Mouse (Mus musculus) embryonic facial prominence, embryonic 14.5 days (tissue): ENCODE measurements around the gene Rgs2. TPM values are rescaled to one million over a fixed set of nuclear protein-coding genes. Genes with fewer than 3 reads are reported as not detected.

Experiments used
- ATAC-seq: fragments of 200-750 bp; cut with Nextera tagmentation; 2 replicates; pipeline ENCODE4 v1.8.0; 2017; ENCODE audit warnings: low read depth, moderate number of reproducible peaks, moderate TSS enrichment
- DNase-seq: peaks from one replicate; pipeline ENCODE4 v3.0.0-alpha.2; 2015; ENCODE audit warnings: low spot score
- H3K27ac ChIP-seq: fragments of 300-500 bp; sonication (generic); replicated peaks from 2 replicates; pipeline ENCODE4 v1.5.1; 2014; ENCODE audit warnings: low read depth, mild to moderate bottlenecking, low read length, moderate library complexity
- H3K27me3 ChIP-seq: fragments of 300-500 bp; sonication (generic); replicated peaks from 2 replicates; pipeline ENCODE4 v1.6.1; 2014; ENCODE audit warnings: low read length; ENCODE audit not compliant: control insufficient read depth, insufficient read depth
- H3K36me3 ChIP-seq: fragments of 300-500 bp; sonication (generic); 2 replicates; pipeline ENCODE4 v1.6.1; 2014; ENCODE audit warnings: low read length, mixed read lengths; ENCODE audit not compliant: control insufficient read depth, insufficient read depth
- H3K4me1 ChIP-seq: fragments of 300-500 bp; sonication (generic); 2 replicates; pipeline ENCODE4 v1.6.1; 2014; ENCODE audit warnings: antibody characterized with exemption, low read length; ENCODE audit not compliant: control insufficient read depth, insufficient read depth
- H3K4me2 ChIP-seq: fragments of 300-500 bp; sonication (generic); 2 replicates; pipeline ENCODE4 v1.6.1; 2014; ENCODE audit warnings: low read depth, mild to moderate bottlenecking, low read length, moderate library complexity, mixed read lengths
- H3K4me3 ChIP-seq: fragments of 300-500 bp; sonication (generic); 2 replicates; pipeline ENCODE4 v1.5.1; 2014; ENCODE audit warnings: low read depth, mild to moderate bottlenecking, low read length
- H3K9ac ChIP-seq: fragments of 300-500 bp; sonication (generic); 2 replicates; pipeline ENCODE4 v1.6.1; 2014; ENCODE audit warnings: low read depth, mild to moderate bottlenecking, low read length, moderate library complexity, mixed read lengths
- H3K9me3 ChIP-seq: fragments of 300-500 bp; sonication (generic); 2 replicates; pipeline ENCODE4 v1.6.1; 2016; ENCODE audit warnings: low read length; ENCODE audit not compliant: control insufficient read depth
- WGBS: fragments of 180-500 bp; shearing (Covaris S2); extraction: QIAGEN DNeasy Blood & Tissue Kit; methylation state at CpG from one replicate; pipeline ENCODE4 v1.1.7; 2014; 5-methylcytosine and 5-hydroxymethylcytosine counted together
- polyA plus RNA-seq: library from polyadenylated mRNA; unstranded; fragments of >200 nt; fragmentation: Nextera tagmentation; extraction: Ambion mirVana; gene quantifications from 2 replicates; pipeline ENCODE4 v1.2.1, GENCODE M21; 2014

Gene Rgs2
- 49.2 and 52.4 TPM in 2 replicates for polyA plus RNA-seq

DNA sequence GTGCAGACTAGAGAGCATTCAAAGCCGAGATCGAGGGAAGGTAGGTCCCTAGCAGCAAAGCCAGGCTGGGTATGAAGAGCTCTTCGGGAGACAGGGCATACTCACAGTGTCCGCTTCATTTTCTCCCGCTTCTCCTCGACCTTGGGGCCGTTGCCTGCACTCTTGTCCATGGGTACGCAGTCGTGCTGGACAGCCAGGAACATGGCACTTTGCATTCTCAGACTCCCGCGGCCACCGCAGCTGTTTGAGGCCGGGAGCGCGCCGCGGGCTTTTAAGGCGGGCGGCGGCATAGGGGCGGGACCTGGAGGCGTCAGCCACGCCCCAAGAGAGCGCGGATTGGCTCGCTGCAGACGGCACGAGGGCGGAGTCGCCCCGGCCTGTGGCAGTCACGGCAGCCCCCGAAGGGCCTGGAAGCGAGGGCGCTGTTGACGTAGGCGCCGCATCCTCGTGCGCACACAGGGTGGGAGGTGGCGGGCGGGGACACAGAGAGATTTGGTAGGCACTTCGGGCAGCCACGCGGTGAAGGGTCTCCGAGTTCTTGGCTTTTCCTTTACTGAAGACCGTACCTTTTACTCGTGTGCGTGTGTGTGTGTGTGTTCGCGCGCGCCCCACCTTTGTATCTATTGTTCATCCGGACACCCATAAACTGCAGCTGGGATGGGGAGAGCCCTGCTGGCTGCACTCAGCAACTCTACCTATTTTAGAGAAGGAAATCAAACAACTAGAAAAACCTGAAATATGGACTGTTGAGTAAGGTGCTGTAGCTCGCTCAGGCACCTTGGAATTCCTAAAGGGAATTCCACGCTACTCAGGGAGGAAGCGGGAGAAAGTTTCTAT lies at the start of gene Rgs2:
Rgs2 (minus strand) TSS at position 258 of the 837 bp plus-strand sequence.
- DNase-seq (peak; percentile 98), ATAC-seq (peak; percentile 99)
- H3K36me3 ChIP-seq = peaks cover 14% of the 10 kb centered on the region
- H3K27me3 ChIP-seq = no peaks in the 10 kb centered on the region
- peak within 1 kb of the TSS; percentile 69 for H3K9ac ChIP-seq
- H3K4me1 ChIP-seq = 0 out of 2 replicates have a peak, but pooled peaks cover 7% of the 10 kb centered on the region
- H3K4me2 ChIP-seq = peak within 1 kb of the TSS; percentile 72
- H3K4me3 ChIP-seq = peak within 1 kb of the TSS; percentile 71
- peak within 1 kb of the TSS; percentile 81 for H3K27ac ChIP-seq
- no peaks in the 10 kb centered on the region for H3K9me3 ChIP-seq
- 0% methylated on average over 49 of the region's 57 CpGs for WGBS

DNA sequence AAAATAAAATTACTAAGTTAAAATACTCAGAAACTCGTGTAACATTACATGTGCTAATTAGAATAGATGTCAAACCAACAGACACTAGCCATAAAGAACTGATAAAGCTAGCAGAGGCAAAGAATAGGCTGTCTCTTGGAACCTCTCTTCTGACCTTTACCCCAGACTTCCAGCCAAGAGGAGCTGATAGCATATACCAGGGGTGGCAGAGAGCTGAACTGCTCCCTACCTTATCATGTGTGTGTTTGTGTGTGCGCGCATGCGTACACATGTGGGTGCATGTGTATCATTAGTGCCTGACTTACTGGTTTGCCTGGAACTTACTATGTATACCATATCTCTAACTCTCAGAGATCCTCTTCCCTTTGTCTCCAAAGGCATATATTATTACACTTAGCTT lies 49.4 kb upstream of the Rgs2 start:
- WGBS = 77% methylated on average over 4 of the region's 4 CpGs
- ATAC-seq (no peak), DNase-seq (no peak)
- Histone ChIP-seq H3K4me2 (no peak overlapping the region), H3K4me3 (no peak overlapping the region), H3K27ac (no peak overlapping the region), H3K4me1 (no peaks in the 10 kb centered on the region), H3K36me3 (no peaks in the 10 kb centered on the region), H3K9ac (no peak overlapping the region), H3K27me3 (no peaks in the 10 kb centered on the region), H3K9me3 (no peaks in the 10 kb centered on the region)

DNA sequence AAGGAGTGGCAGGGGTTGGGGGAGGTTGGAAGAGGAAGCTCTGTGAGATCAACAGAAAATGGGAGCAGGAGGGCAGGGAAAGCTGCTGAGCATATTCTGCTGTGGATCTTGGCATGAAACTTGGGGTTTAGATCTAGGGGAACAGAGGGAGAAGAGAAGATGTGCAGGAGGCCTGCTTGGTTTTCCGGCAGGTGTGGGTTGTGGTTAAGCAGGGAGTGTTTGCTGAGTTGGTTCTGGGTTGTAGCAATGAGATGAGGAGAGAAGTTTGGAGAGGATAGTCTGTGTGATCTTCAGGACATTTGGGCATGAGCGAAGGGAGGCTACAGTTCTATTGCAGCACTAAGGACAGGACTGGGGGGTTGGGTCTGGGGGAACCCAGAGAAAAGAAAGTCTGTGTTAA lies 37.9 kb upstream of the Rgs2 start:
- WGBS = 87% methylated on average over 2 of the region's 2 CpGs
- H3K27me3 ChIP-seq = no peaks in the 10 kb centered on the region
- H3K27ac ChIP-seq = no peak overlapping the region
- H3K36me3 ChIP-seq = no peaks in the 10 kb centered on the region
- H3K9me3 ChIP-seq = no peaks in the 10 kb centered on the region
- DNase-seq = no peak
- no peak overlapping the region for H3K4me3 ChIP-seq
- no peak overlapping the region for H3K4me2 ChIP-seq
- H3K4me1 ChIP-seq = no peaks in the 10 kb centered on the region
- no peak overlapping the region for H3K9ac ChIP-seq
- ATAC-seq = no peak

DNA sequence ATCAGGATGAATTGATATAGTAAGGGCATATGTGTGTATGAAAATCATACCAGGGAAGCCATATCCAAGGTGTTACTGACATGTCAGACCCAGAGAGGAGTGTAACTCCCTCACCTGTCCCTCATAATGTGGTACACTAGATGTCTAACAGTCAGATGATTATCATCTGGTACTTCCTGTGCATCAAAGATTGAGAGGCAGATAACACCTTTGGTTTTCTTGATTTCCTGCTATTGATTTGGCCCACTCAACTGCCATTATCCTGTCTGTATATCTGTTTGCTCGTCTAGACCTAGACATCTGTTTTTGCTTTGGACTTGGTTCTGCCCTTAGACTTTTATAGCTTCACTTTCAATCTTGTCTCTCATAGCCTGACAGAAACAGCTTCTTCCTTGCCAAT lies 29.5 kb upstream of the Rgs2 start:
- DNase-seq = no peak
- Histone ChIP-seq H3K36me3 (no peaks in the 10 kb centered on the region), H3K9ac (no peak overlapping the region), H3K27ac (no peak overlapping the region), H3K27me3 (no peaks in the 10 kb centered on the region), H3K4me2 (no peak overlapping the region), H3K4me1 (no peaks in the 10 kb centered on the region), H3K4me3 (no peak overlapping the region), H3K9me3 (no peaks in the 10 kb centered on the region)
- ATAC-seq = no peak
- WGBS = 42% methylated on average over 1 of the region's 1 CpGs

DNA sequence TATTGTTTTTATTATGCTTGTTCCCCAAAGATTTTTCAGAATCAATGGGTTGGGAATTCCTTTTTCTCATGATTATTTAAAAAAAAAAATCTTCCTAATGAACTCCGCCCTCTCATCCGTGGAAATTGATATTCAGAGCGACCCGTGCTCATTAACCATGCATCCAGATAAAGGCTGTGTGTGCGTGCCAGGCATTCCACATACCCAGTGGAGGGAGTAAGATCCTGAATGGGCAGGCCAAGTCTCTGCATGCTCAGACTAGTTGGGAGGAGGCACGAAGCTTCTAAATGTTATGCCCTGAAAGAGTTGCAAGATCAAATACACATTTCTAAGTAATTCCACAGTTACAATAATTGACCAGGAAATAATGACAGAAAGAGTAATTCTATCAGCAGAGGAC lies 26.5 kb upstream of the Rgs2 start:
- H3K4me2 ChIP-seq = no peak overlapping the region
- peak; percentile 82; the same call in 1 of the 2 replicates for ATAC-seq
- WGBS = 64% methylated on average over 6 of the region's 6 CpGs

DNA sequence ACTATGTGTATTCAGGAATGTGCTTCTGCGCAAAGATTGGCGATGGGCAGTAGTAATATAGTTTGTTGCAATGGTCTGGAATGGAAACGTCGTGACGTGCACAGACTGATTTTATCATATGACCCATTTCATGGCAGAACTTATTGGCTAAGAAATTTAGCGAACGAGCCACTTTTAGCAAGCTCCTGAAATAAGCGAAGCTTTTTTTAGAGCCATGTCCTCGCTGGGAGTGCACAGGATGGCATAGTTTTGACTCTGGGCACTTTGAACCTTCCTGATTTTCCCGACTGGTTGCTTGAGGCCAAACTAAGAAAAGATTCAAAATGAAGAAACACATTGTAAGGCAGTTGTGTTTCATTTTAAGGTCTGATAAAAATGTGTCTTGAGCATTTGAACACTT lies 25.7 kb upstream of the Rgs2 start:
- WGBS = 89% methylated on average over 10 of the region's 10 CpGs

More for the DNA sequence above, 26.5 kb upstream of the Rgs2 start:
- H3K36me3 ChIP-seq = no peaks in the 10 kb centered on the region
- no peaks in the 10 kb centered on the region for H3K4me1 ChIP-seq
- H3K9ac ChIP-seq = no peak overlapping the region
- no peak overlapping the region for H3K27ac ChIP-seq
- no peaks in the 10 kb centered on the region for H3K9me3 ChIP-seq
- DNase-seq = peak; percentile 78
- H3K4me3 ChIP-seq = no peak overlapping the region
- no peaks in the 10 kb centered on the region for H3K27me3 ChIP-seq

DNA sequence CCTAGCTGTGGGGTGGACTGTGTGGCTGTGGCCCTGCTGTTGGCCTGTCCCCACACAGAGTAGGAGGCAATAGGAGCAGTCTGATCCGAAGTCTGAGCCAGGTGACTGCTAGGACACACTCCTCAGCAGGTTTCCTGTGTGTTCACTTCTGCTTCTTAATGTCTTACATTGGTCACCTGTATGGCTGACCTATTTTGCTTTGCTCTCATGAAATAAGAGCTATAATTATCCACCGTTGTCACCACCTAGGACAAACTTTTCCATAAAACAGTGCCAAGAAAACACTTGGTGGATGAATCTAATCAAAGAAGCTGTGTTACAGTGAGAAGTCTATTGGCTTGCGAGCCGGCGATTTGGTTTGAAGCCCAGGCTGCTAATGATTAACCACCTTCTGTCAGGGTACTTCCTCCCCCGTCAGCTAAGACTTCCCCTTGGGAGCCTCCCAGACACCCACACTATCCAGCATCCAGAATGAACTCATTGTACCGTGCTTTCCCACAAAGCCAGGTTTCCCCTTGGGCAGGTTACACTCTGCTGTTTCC lies 14.5 kb upstream of the Rgs2 start:
- ATAC-seq = no peak
- H3K9ac ChIP-seq = no peak overlapping the region
- H3K4me2 ChIP-seq = no peak overlapping the region
- 56% methylated on average over 7 of the region's 7 CpGs for WGBS
- no peaks in the 10 kb centered on the region for H3K27me3 ChIP-seq
- no peak overlapping the region for H3K27ac ChIP-seq
- H3K36me3 ChIP-seq = no peaks in the 10 kb centered on the region
- DNase-seq = no peak
- H3K4me1 ChIP-seq = no peaks in the 10 kb centered on the region
- H3K9me3 ChIP-seq = no peaks in the 10 kb centered on the region
- no peak overlapping the region for H3K4me3 ChIP-seq

More for the DNA sequence above, 25.7 kb upstream of the Rgs2 start:
- no peaks in the 10 kb centered on the region for H3K4me1 ChIP-seq
- DNase-seq (no peak), ATAC-seq (no peak)
- H3K27ac ChIP-seq = no peak overlapping the region
- no peaks in the 10 kb centered on the region for H3K27me3 ChIP-seq
- no peaks in the 10 kb centered on the region for H3K9me3 ChIP-seq
- H3K9ac ChIP-seq = no peak overlapping the region
- H3K36me3 ChIP-seq = no peaks in the 10 kb centered on the region
- H3K4me2 ChIP-seq = no peak overlapping the region
- no peak overlapping the region for H3K4me3 ChIP-seq

DNA sequence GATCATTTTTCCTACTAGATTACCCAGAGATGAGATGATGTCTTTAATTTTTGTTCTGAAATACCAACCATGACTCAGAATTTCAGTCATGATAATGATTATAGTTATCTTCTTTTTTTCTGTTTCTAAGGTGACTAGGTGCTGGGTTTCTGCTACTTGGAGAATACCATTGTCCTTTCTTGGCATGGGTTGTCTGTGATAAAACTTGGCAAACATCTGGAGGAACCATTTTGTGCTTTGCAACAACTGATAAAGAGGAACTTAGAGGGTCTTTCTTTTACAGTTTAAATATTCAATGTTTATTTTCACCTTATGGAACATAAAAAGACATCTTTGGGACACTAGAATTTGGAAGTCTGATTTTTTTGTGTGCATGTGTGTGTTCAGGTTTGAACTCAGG lies 10.0 kb upstream of the Rgs2 start:
- H3K9me3 ChIP-seq = no peaks in the 10 kb centered on the region
- no peaks in the 10 kb centered on the region for H3K4me1 ChIP-seq
- ATAC-seq (no peak), DNase-seq (no peak)
- H3K27ac ChIP-seq = no peak overlapping the region
- no peaks in the 10 kb centered on the region for H3K27me3 ChIP-seq
- no peak overlapping the region for H3K9ac ChIP-seq
- H3K4me3 ChIP-seq = no peak overlapping the region
- H3K36me3 ChIP-seq = no peaks in the 10 kb centered on the region
- H3K4me2 ChIP-seq = no peak overlapping the region

DNA sequence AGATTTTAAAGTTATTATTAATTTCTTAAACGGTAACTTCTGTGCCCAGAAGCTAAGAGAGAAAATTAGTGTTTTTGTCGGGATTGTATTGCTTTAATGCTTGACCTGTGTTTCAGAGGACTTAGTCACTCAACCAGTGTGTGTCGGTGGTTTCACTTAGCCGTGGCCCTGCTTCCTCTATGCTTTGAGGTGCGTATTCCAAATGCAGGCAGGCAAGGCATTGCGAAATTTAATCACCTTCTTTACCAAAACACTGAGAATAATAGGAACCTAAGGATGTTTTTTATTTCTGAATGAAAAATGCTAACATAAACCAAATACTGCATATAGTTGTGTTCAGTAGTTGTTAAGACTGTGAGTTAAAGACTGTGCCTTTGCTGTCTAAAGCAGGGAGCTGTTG lies 3.4 kb upstream of the Rgs2 start:
- no peaks in the 10 kb centered on the region for H3K9me3 ChIP-seq
- H3K27me3 ChIP-seq = no peaks in the 10 kb centered on the region
- no peak overlapping the region for H3K9ac ChIP-seq
- H3K36me3 ChIP-seq = no peaks in the 10 kb centered on the region
- DNase-seq (no peak), ATAC-seq (no peak)
- 44% methylated on average over 6 of the region's 6 CpGs for WGBS
- H3K4me2 ChIP-seq = no peak overlapping the region
- 0 out of 2 replicates have a peak, but pooled peaks cover 3% of the 10 kb centered on the region for H3K4me1 ChIP-seq
- no peak overlapping the region for H3K4me3 ChIP-seq
- H3K27ac ChIP-seq = no peak overlapping the region
